Mouse (Mus musculus): ENCODE results near the gene Ovol1.

- TF ChIP-seq HCFC1 (IDR thresholded peaks at IDR 0.05; ENCODE audit: borderline replicate concordance, insufficient read depth, low read length), result no peak
- no peak for TF ChIP-seq ZNF384 (IDR thresholded peaks at IDR 0.05; ENCODE audit: low read depth, low read length)
- TF ChIP-seq MAFK (IDR thresholded peaks at IDR 0.05; ENCODE audit: insufficient read depth, low read depth, low read length), result no peak
Observed at GRCm38 (mm10) chr19:5560457-5561041, at the start of gene Ovol1.

Data from ES-E14 (cell line).